Mouse (Mus musculus) cortical plate, adult 2 months (tissue): ENCODE measurements at regions not wholly inside any gene's neighbourhood (a gene's known extent, or its start where the extent isn't known, plus 50 kb on each side); places are given as distances from the start of the nearest gene placed in this dataset.

Experiments
- CTCF ChIP-seq: fragments of 200-500 bp; IDR thresholded peaks from 2 replicates; pipeline ENCODE4 v1.5.1; 2011; ENCODE audit warnings: mild to moderate bottlenecking, control low read depth, low read length; ENCODE audit not compliant: insufficient read depth; ENCODE audit errors: extremely low read depth
- POLR2A ChIP-seq: fragments of 200-500 bp; IDR thresholded peaks from 2 replicates; pipeline ENCODE4 v1.6.1; 2011; ENCODE audit warnings: mild to moderate bottlenecking, low read length, control low read depth; ENCODE audit not compliant: insufficient read depth; ENCODE audit errors: extremely low read depth

GRCm38 (mm10) chr8:35881810-35882209 lies 116.2 kb downstream of the Gm19410 start:
- TF ChIP-seq CTCF (no peak), POLR2A (no peak)
